Mouse (Mus musculus) lung, postnatal 0 days (tissue): ENCODE measurements around the gene Dstn. TPM values are rescaled to one million over a fixed set of nuclear protein-coding genes. Genes with fewer than 3 reads are reported as not detected.

Source experiments
- ATAC-seq: fragments of 200-750 bp; cut with Nextera tagmentation; 2 replicates; pipeline ENCODE4 v1.8.0; 2017; ENCODE audit warnings: moderate library complexity
- DNase-seq: peaks from one replicate; pipeline ENCODE4 v3.0.0-alpha.2; 2016; ENCODE audit warnings: low spot score
- H3K27ac ChIP-seq: fragments of 300-500 bp; sonication (generic); 2 replicates; pipeline ENCODE4 v1.5.1; 2014; ENCODE audit warnings: antibody characterized with exemption, mild to moderate bottlenecking, low read length, mixed read lengths
- H3K27me3 ChIP-seq: fragments of 300-500 bp; sonication (generic); replicated peaks from 2 replicates; pipeline ENCODE4 v1.6.1; 2014; ENCODE audit warnings: low read length, mixed read lengths; ENCODE audit not compliant: insufficient read depth
- H3K36me3 ChIP-seq: fragments of 300-500 bp; sonication (generic); 2 replicates; pipeline ENCODE4 v1.6.1; 2014; ENCODE audit warnings: low read length, mixed read lengths; ENCODE audit not compliant: insufficient read depth
- H3K4me1 ChIP-seq: fragments of 300-500 bp; sonication (generic); 2 replicates; pipeline ENCODE4 v1.6.1; 2014; ENCODE audit warnings: antibody characterized with exemption, low read depth, low read length, mixed read lengths; ENCODE audit not compliant: insufficient read depth
- H3K4me2 ChIP-seq: fragments of 300-500 bp; sonication (generic); replicated peaks from 2 replicates; pipeline ENCODE4 v1.6.1; 2014; ENCODE audit warnings: low read depth, mild to moderate bottlenecking, low read length, moderate library complexity, mixed read lengths
- H3K4me3 ChIP-seq: fragments of 300-500 bp; sonication (generic); 2 replicates; pipeline ENCODE4 v1.5.1; 2014; ENCODE audit warnings: low read depth, low read length
- H3K9ac ChIP-seq: fragments of 300-500 bp; sonication (generic); replicated peaks from 2 replicates; pipeline ENCODE4 v1.6.1; 2014; ENCODE audit warnings: low read depth, mild to moderate bottlenecking
- H3K9me3 ChIP-seq: fragments of 300-500 bp; sonication (generic); 2 replicates; pipeline ENCODE4 v1.6.1; 2016; ENCODE audit warnings: low read length, mixed read lengths
- CTCF ChIP-seq: IDR thresholded peaks from 2 replicates; pipeline ENCODE4 v1.5.1; 2016; ENCODE audit warnings: antibody characterized with exemption, mild to moderate bottlenecking
- EP300 ChIP-seq: IDR thresholded peaks from 2 replicates; pipeline ENCODE4 v1.6.1; 2016; ENCODE audit warnings: antibody characterized with exemption, mild to moderate bottlenecking, control low read depth
- WGBS: fragments of 180-500 bp; shearing (Covaris S2); extraction: QIAGEN DNeasy Blood & Tissue Kit; methylation state at CpG from one replicate; pipeline ENCODE4 v1.1.7; 2014; 5-methylcytosine and 5-hydroxymethylcytosine counted together
- polyA plus RNA-seq: library from polyadenylated mRNA; unstranded; fragments of >200 nt; fragmentation: Nextera tagmentation; extraction: Ambion mirVana; gene quantifications from 2 replicates; pipeline ENCODE4 v1.2.1, GENCODE M21; 2015

Dstn gene
- polyA plus RNA-seq, 1 experiment from 2014 or later = 655 TPM

- Histone ChIP-seq H3K9me3 (no peaks in the 10 kb centered on the region), H3K4me3 (no peak overlapping the region), H3K4me2 (no peak overlapping the region), H3K4me1 (no peaks in the 10 kb centered on the region), H3K9ac (no peak overlapping the region), H3K36me3 (peaks cover 81% of the 10 kb centered on the region), H3K27me3 (no peaks in the 10 kb centered on the region), H3K27ac (no peak overlapping the region)
- TF ChIP-seq CTCF = no peak
- WGBS = 62% methylated on average over 5 of the region's 5 CpGs
- ATAC-seq = no peak
- DNase-seq = no peak
Measured at GRCm38 (mm10) chr2:143950290-143951027, 35.3 kb downstream of the Dstn start.

DNA sequence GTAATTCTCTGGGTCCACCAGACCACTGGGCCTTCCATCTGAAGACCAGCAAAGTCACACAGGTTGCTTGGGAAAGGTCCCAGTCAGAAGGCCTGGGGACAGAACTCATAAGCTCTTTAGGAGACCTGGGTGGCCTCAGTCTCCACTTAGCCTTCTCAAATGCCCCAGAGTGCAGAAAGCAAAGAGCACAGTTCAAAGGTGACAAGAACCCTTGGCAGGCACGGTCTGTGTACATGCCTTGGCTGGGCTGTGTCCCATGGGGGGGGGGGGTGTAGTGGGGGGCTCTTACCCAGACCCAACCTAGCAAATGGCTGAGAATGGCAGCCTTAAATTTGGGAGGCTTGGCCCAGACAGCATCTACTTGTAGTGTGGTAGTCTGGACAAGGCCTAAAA is 35.9 kb downstream of the Dstn start:
- Histone ChIP-seq H3K4me1 (no peaks in the 10 kb centered on the region), H3K36me3 (peaks cover 82% of the 10 kb centered on the region), H3K27ac (no peak overlapping the region), H3K4me2 (no peak overlapping the region), H3K9me3 (no peaks in the 10 kb centered on the region), H3K27me3 (no peaks in the 10 kb centered on the region), H3K9ac (no peak overlapping the region), H3K4me3 (no peak overlapping the region)
- WGBS = 56% methylated on average over 1 of the region's 1 CpGs
- TF ChIP-seq EP300 = no peak
- TF ChIP-seq CTCF = no peak
- ATAC-seq = no peak
- no peak for DNase-seq

- no peak for DNase-seq
- Histone ChIP-seq H3K27me3 (no peaks in the 10 kb centered on the region), H3K9ac (no peak overlapping the region), H3K27ac (no peak overlapping the region), H3K36me3 (peaks cover 87% of the 10 kb centered on the region), H3K9me3 (no peaks in the 10 kb centered on the region), H3K4me1 (no peaks in the 10 kb centered on the region), H3K4me2 (no peak overlapping the region), H3K4me3 (no peak overlapping the region)
- 63% methylated on average over 5 of the region's 5 CpGs for WGBS
- TF ChIP-seq CTCF = no peak
- TF ChIP-seq EP300 = no peak
- 0 out of 2 replicates have a peak, but pooled peaks have one; percentile 6 for ATAC-seq
Measured at GRCm38 (mm10) chr2:143951546-143952315, 36.6 kb downstream of the Dstn start.

DNA sequence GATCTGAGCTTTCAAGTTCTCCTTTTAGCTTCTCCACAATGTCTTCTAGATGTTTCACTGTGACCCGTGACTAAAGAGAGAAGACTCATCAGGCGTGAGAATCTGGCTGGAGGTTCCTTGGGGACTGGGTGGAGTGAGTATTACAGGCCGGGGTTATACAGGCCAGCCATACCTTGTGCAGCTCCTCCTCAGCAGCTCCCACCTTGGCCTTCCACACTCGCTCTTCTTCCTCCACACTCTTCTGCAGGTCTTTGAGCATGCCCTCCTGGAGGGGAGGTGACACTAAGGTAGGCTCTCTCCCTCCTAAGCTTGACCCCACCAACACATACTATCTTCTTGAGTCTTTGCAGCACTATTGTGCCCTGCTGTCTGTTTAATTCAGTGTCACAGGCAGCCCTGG is 38.8 kb downstream of the Dstn start:
- Histone ChIP-seq H3K9me3 (no peaks in the 10 kb centered on the region), H3K27ac (no peak overlapping the region), H3K4me2 (no peak overlapping the region), H3K36me3 (peaks cover 80% of the 10 kb centered on the region), H3K27me3 (no peaks in the 10 kb centered on the region), H3K4me1 (no peaks in the 10 kb centered on the region), H3K9ac (no peak overlapping the region), H3K4me3 (no peak overlapping the region)
- WGBS = 99% methylated on average over 4 of the region's 4 CpGs
- TF ChIP-seq EP300 (no peak), CTCF (no peak)
- no peak for DNase-seq
- ATAC-seq = no peak

GRCm38 (mm10) chr2:143955004-143955403 is 39.9 kb downstream of the Dstn start:
- Histone ChIP-seq H3K27me3 (no peaks in the 10 kb centered on the region), H3K9me3 (no peaks in the 10 kb centered on the region), H3K36me3 (peaks cover 73% of the 10 kb centered on the region), H3K9ac (no peak overlapping the region), H3K4me1 (no peaks in the 10 kb centered on the region), H3K4me3 (no peak overlapping the region), H3K4me2 (no peak overlapping the region), H3K27ac (no peak overlapping the region)
- no peak for TF ChIP-seq EP300
- no peak for TF ChIP-seq CTCF
- DNase-seq (no peak), ATAC-seq (no peak)
- WGBS = 82% methylated on average over 4 of the region's 4 CpGs

DNA sequence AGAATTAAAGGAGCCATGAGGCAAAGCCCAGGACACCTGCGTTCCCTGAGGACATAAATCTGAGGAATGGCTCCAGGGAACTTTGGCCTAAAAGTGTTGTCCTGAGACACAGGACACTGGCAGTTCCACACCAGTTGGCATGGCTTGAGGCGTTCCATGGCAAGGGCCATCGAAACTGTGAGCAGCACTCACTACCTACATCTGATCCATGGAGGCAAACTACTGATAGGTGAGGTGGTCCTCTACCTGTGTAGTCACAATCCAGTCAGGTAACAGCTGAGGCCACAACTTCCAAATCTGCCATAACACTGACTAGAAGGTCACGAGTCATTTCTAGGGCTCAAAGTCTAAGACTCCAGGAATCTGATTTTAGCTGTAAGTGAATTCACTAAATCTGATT is 40.6 kb downstream of the Dstn start:
- H3K4me3 ChIP-seq = no peak overlapping the region
- H3K4me2 ChIP-seq = no peak overlapping the region
- TF ChIP-seq CTCF (no peak), EP300 (no peak)
- no peaks in the 10 kb centered on the region for H3K9me3 ChIP-seq
- no peaks in the 10 kb centered on the region for H3K27me3 ChIP-seq
- H3K36me3 ChIP-seq = peaks cover 67% of the 10 kb centered on the region
- ATAC-seq (no peak), DNase-seq (no peak)
- no peak overlapping the region for H3K27ac ChIP-seq
- H3K9ac ChIP-seq = no peak overlapping the region
- no peaks in the 10 kb centered on the region for H3K4me1 ChIP-seq
- WGBS = 94% methylated on average over 4 of the region's 4 CpGs
